Mouse (Mus musculus): ENCODE data around the gene Smarcd3.

DNA sequence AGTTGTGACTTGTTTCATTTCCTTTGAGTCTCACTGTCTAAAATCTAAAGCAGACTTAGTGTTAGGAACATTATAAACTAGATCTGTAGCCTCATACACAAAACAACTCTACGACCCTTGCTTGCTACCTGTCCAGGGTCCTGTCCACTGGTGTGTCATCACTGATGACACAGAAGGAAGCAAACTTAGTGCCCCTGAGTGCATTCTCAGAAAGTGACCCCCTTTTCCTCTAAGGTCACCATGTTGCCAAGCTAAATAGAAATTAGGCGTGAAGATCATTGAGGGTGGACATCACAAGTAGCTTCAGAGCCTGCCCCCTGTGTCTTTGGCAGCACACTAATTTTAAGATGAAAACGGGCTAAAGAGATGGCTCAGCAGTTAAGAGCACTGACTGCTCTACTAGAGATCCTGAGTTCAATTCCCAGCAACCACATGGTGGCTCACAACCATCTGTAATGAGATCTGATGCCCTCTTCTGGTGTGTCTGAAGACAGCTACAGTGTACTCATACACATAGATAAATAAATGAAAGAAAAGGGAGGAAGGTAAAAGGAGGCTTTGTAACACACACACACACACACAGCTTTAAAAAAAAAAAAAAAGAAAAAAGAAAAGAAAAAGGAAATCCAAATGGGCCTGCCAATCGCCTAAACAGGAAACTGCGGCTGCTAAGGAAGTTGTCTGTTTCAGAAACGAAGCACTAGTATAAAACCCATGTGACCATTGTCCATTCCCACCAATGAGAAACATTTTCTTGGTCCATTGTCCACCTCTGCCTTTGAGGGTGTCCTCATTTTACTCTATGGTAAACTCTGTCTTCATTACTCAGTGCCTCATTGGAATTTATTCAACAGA lies 45.9 kb downstream of the Smarcd3 start:
- TF ChIP-seq CTCF (IDR thresholded peaks at IDR 0.05; ENCODE audit: control insufficient read depth, insufficient read depth, insufficient replicate concordance, low read depth, low read length) (no peak), POLR2A (IDR thresholded peaks at IDR 0.05; ENCODE audit: control insufficient read depth, low read depth, low read length) (no peak)

Data from testis, adult 2 months (tissue).